Mouse (Mus musculus) embryonic facial prominence, embryonic 14.5 days (tissue): ENCODE results near the gene Arl2. TPM values are rescaled to one million over a fixed set of nuclear protein-coding genes. Genes with fewer than 3 reads are reported as not detected.
A peak's percentile ranks its signal among the peaks of the same experiment; 100 is the strongest.

Experiments
- ATAC-seq: fragments of 200-750 bp; cut with Nextera tagmentation; 2 replicates; pipeline ENCODE4 v1.8.0; 2017; ENCODE audit warnings: low read depth, moderate number of reproducible peaks, moderate TSS enrichment
- DNase-seq: peaks from one replicate; pipeline ENCODE4 v3.0.0-alpha.2; 2015; ENCODE audit warnings: low spot score
- H3K27ac ChIP-seq: fragments of 300-500 bp; sonication (generic); replicated peaks from 2 replicates; pipeline ENCODE4 v1.5.1; 2014; ENCODE audit warnings: low read depth, mild to moderate bottlenecking, low read length, moderate library complexity
- H3K27me3 ChIP-seq: fragments of 300-500 bp; sonication (generic); replicated peaks from 2 replicates; pipeline ENCODE4 v1.6.1; 2014; ENCODE audit warnings: low read length; ENCODE audit not compliant: control insufficient read depth, insufficient read depth
- H3K36me3 ChIP-seq: fragments of 300-500 bp; sonication (generic); 2 replicates; pipeline ENCODE4 v1.6.1; 2014; ENCODE audit warnings: low read length, mixed read lengths; ENCODE audit not compliant: control insufficient read depth, insufficient read depth
- H3K4me1 ChIP-seq: fragments of 300-500 bp; sonication (generic); 2 replicates; pipeline ENCODE4 v1.6.1; 2014; ENCODE audit warnings: antibody characterized with exemption, low read length; ENCODE audit not compliant: control insufficient read depth, insufficient read depth
- H3K4me2 ChIP-seq: fragments of 300-500 bp; sonication (generic); 2 replicates; pipeline ENCODE4 v1.6.1; 2014; ENCODE audit warnings: low read depth, mild to moderate bottlenecking, low read length, moderate library complexity, mixed read lengths
- H3K4me3 ChIP-seq: fragments of 300-500 bp; sonication (generic); 2 replicates; pipeline ENCODE4 v1.5.1; 2014; ENCODE audit warnings: low read depth, mild to moderate bottlenecking, low read length
- H3K9ac ChIP-seq: fragments of 300-500 bp; sonication (generic); 2 replicates; pipeline ENCODE4 v1.6.1; 2014; ENCODE audit warnings: low read depth, mild to moderate bottlenecking, low read length, moderate library complexity, mixed read lengths
- H3K9me3 ChIP-seq: fragments of 300-500 bp; sonication (generic); 2 replicates; pipeline ENCODE4 v1.6.1; 2016; ENCODE audit warnings: low read length; ENCODE audit not compliant: control insufficient read depth
- WGBS: fragments of 180-500 bp; shearing (Covaris S2); extraction: QIAGEN DNeasy Blood & Tissue Kit; methylation state at CpG from one replicate; pipeline ENCODE4 v1.1.7; 2014; 5-methylcytosine and 5-hydroxymethylcytosine counted together
- polyA plus RNA-seq: library from polyadenylated mRNA; unstranded; fragments of >200 nt; fragmentation: Nextera tagmentation; extraction: Ambion mirVana; gene quantifications from 2 replicates; pipeline ENCODE4 v1.2.1, GENCODE M21; 2014

Arl2 gene
- polyA plus RNA-seq, 1 experiment from 2014 or later, result 73.4 TPM

DNA sequence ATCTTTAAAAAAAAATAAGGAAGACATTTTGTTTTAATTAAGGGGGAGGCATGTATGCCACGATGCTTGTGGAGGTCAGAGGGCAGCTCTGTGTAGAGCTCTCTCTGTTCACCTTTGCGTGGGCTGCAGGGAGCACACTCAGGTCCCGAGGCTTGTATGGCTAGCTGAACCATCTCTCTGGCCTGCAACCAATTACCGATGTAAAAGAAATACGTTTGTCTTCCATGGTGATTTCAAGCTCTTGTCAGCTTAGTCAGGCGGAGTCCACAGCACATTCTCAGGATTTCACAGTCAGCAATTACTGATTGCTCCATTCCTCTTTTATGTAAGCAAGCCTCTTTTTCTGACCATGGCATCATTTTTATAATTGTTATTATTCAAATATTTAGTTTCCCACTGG is 40.2 kb downstream of the Arl2 start:
- H3K4me1 ChIP-seq, result no peaks in the 10 kb centered on the region
- H3K9ac ChIP-seq, result peak overlapping the region; percentile 25; the same call in 1 of the 2 replicates
- H3K4me3 ChIP-seq, result no peak overlapping the region
- DNase-seq (no peak), ATAC-seq (no peak)
- H3K4me2 ChIP-seq, result no peak overlapping the region
- WGBS, result 26% methylated on average over 6 of the region's 6 CpGs
- H3K27ac ChIP-seq, result no peak overlapping the region
- no peaks in the 10 kb centered on the region for H3K36me3 ChIP-seq
- no peaks in the 10 kb centered on the region for H3K9me3 ChIP-seq
- no peaks in the 10 kb centered on the region for H3K27me3 ChIP-seq

DNA sequence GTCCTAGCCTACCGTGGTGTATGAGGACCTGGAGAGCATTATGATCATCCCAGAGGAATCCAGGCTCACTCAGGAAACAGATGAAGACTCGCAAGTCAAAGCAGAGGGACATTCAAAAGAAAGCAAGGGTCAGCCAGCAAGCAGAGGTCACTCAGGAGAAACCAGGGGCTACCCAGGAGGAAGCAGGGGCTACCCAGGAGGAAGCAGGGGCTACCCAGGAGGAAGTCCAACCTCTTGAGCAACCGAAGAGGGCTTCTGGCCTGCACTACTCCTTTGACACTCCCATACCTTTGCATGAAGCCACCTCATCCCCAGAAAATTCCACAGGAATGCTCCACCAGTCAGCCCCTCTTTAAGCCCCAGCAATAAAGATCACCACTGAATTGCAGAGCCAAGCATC is 43.5 kb downstream of the Arl2 start:
- DNase-seq (no peak), ATAC-seq (no peak)
- Histone ChIP-seq H3K9me3 (no peaks in the 10 kb centered on the region), H3K36me3 (peaks cover 13% of the 10 kb centered on the region; the same call in 1 of the 2 replicates), H3K4me2 (no peak overlapping the region), H3K27me3 (no peaks in the 10 kb centered on the region), H3K4me1 (no peaks in the 10 kb centered on the region), H3K9ac (no peak overlapping the region), H3K4me3 (no peak overlapping the region), H3K27ac (no peak overlapping the region)
- WGBS, result 85% methylated on average over 3 of the region's 3 CpGs

DNA sequence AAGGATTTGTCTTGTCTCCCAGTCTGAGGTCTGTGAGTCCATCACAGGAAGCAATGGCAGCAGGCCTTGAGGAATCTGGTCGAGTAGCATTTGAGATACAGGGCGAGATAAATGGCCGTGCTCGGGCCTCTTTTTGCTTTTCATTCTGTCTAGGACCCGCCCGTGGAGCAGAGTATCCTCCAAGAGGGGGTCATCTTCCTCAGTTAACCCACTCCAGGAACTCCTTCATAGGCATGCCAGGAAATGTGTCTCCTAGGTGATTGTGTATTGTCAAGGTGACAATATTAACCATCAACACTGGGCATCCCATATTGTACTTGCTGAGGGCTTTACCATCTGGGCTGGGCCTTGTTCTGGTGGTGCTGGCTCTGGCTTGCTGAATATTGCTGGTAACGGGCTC is 47.2 kb downstream of the Arl2 start, which contains the start of gene AC131692.1:
Gene AC131692.1, plus strand, starts transcription at position 301 of the 400 bp plus-strand sequence.
- ATAC-seq (no peak), DNase-seq (no peak)
- WGBS, result 88% methylated on average over 7 of the region's 7 CpGs
- Histone ChIP-seq H3K27me3 (no peaks in the 10 kb centered on the region), H3K27ac (no peak within 1 kb of the TSS), H3K4me2 (no peak within 1 kb of the TSS), H3K36me3 (peaks cover 45% of the 10 kb centered on the region), H3K4me1 (no peaks in the 10 kb centered on the region), H3K9me3 (no peaks in the 10 kb centered on the region), H3K4me3 (no peak within 1 kb of the TSS), H3K9ac (peak within 1 kb of the TSS; percentile 19; the same call in 1 of the 2 replicates)

DNA sequence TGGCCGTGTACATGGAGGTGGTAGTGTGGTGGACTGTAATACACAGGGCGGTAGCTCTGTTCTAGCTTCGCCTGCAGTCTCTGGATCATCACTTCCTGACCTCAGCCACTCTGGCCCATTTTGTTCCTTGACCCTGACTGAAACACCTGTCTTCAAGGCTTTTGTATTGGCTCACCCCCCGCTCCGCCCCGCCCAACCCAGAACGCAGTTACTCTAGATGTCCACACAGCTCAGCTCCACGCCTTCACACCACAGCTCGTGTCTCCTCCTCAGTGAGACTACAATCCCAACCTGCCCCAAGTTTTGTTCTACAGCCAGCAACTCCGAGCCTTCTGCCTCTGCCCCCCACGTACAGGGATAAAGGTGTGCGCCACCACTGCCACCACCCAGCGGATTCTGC is 52.5 kb downstream of the Arl2 start:
- DNase-seq (no peak), ATAC-seq (no peak)
- no peak overlapping the region for H3K4me3 ChIP-seq
- H3K4me1 ChIP-seq, result peaks cover 3% of the 10 kb centered on the region
- H3K36me3 ChIP-seq, result peaks cover 49% of the 10 kb centered on the region
- H3K9me3 ChIP-seq, result no peaks in the 10 kb centered on the region
- H3K4me2 ChIP-seq, result no peak overlapping the region
- 93% methylated on average over 12 of the region's 13 CpGs for WGBS
- H3K27ac ChIP-seq, result no peak overlapping the region
- no peaks in the 10 kb centered on the region for H3K27me3 ChIP-seq
- no peak overlapping the region for H3K9ac ChIP-seq

DNA sequence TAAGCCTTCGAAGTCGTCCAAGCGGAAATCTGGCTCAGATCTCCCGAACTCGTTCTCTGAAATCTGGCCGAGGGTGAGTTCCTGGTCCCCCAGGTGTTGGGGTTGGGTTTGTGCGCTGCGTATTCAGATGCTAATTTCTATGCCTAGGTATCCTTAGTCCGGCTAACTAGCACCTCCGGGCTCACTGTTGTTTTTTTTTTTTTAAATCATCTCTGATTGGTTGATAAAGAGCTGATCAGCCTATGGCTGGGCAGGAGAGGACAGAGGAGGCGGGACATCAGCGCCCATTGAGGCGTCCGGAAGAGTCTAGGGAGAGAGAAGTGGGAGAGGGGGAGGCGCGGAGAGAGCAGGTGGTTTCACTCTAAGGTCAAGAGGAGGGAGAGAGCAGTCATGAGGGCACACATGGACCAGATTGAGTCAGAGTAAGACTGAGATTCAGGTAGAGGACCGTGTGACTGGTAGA is 55.9 kb downstream of the Arl2 start:
- H3K27ac ChIP-seq, result peak overlapping the region; percentile 57

DNA sequence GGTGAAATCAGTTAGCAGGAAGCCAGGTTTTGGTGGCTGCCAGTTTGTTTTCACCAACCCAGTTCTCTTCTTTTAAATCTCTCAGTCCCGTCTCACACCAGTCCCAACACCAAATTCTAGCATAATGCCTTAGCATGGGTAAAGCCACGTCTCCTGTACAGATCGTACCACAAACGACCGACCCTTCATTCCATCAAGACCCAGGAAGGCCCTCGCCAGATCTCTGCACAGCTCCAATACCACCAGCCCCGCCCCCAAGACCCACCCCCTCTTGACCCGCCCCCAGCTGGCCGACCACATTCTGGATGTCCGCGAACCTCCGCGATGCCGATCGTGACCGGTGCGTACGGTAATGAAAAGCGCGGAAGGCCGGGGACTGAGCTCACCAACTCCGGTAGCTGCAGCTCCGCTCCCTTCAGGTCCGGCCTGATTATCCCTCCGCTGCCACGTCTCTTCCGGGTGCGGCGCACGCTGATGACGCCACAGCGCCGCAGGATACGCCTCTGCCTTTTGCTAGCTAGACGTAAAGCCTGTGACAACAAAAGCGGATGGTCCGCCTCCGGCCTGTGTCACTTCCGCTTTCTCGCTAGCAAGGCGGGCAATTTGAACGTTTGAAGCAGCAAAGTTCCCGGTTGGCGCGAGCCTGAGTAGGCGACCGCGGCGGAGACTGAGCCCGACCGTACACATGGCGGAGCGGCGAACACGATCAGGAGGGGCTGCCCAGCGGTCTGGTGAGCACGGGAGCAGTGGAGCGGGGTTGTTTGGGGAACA is 56.7 kb downstream of the Arl2 start, which contains the start of the genes Zfpl1 and Cdca5:
Gene Zfpl1, minus strand, starts transcription at position 479 of the 771 bp plus-strand sequence.
Gene Cdca5, plus strand, starts transcription at position 506 of the 771 bp plus-strand sequence.
- peaks cover 44% of the 10 kb centered on the region for H3K36me3 ChIP-seq
- H3K9me3 ChIP-seq, result no peaks in the 10 kb centered on the region
- ATAC-seq, result peak; percentile 91
- peak; percentile 99 for DNase-seq
- H3K27ac ChIP-seq, result peak within 1 kb of the TSS; percentile 66
- peak within 1 kb of the TSS; percentile 75 for H3K9ac ChIP-seq
- H3K27me3 ChIP-seq, result no peaks in the 10 kb centered on the region
- under 1% methylated on average over 46 of the region's 58 CpGs for WGBS
- H3K4me1 ChIP-seq, result peaks cover 6% of the 10 kb centered on the region
- peak within 1 kb of the TSS; percentile 88 for H3K4me2 ChIP-seq
- peak within 1 kb of the TSS; percentile 73 for H3K4me3 ChIP-seq

More for the DNA sequence above, 55.9 kb downstream of the Arl2 start:
- DNase-seq, result peak; percentile 85
- H3K4me2 ChIP-seq, result peak overlapping the region; percentile 88
- under 1% methylated on average over 17 of the region's 17 CpGs for WGBS
- peak; percentile 71 for ATAC-seq
- H3K9ac ChIP-seq, result peak overlapping the region; percentile 75
- no peaks in the 10 kb centered on the region for H3K9me3 ChIP-seq
- H3K27me3 ChIP-seq, result no peaks in the 10 kb centered on the region
- H3K36me3 ChIP-seq, result peaks cover 44% of the 10 kb centered on the region
- peaks cover 6% of the 10 kb centered on the region for H3K4me1 ChIP-seq
- H3K4me3 ChIP-seq, result peak overlapping the region; percentile 73

Other genes with a start within 250 kb of the Arl2 start
- gene Tigd3, start 247.4 kb downstream of the Arl2 start, polyA plus RNA-seq, result 1.4 and 2.0 TPM in 2 replicates
- 124 and 143 TPM in 2 replicates for gene Dpf2, start 228.5 kb downstream of the Arl2 start, polyA plus RNA-seq
- 14.0 and 16.2 TPM in 2 replicates for gene Cdc42ep2, start 216.7 kb downstream of the Arl2 start, polyA plus RNA-seq
- gene Pola2, start 177.3 kb downstream of the Arl2 start, polyA plus RNA-seq, result 59.1 and 65.2 TPM in 2 replicates
- gene Slc22a20, start 155.4 kb downstream of the Arl2 start, polyA plus RNA-seq, result not detected in 2 replicates
- 16.8 and 19.0 TPM in 2 replicates for gene Capn1, start 125.7 kb downstream of the Arl2 start, polyA plus RNA-seq
- gene Syvn1, start 95.0 kb downstream of the Arl2 start, polyA plus RNA-seq, result 32.1 and 34.9 TPM in 2 replicates
- gene Mrpl49, start 83.8 kb downstream of the Arl2 start, polyA plus RNA-seq, result 67.5 and 69.8 TPM in 2 replicates
- 870 and 937 TPM in 2 replicates for gene Fau, start 83.7 kb downstream of the Arl2 start, polyA plus RNA-seq
- gene Znhit2, start 80.4 kb downstream of the Arl2 start, polyA plus RNA-seq, result 33.1 and 33.6 TPM in 2 replicates
- 19.5 and 21.7 TPM in 2 replicates for gene Tm7sf2, start 73.2 kb downstream of the Arl2 start, polyA plus RNA-seq
- 52.0 and 66.5 TPM in 2 replicates for gene Vps51, start 64.3 kb downstream of the Arl2 start, polyA plus RNA-seq
- gene Tmem262, start 61.5 kb downstream of the Arl2 start, polyA plus RNA-seq, result not detected in 2 replicates
- gene Gm28374, start 59.3 kb downstream of the Arl2 start, polyA plus RNA-seq, result 0.28 and 0.67 TPM in 2 replicates
- 66.2 and 81.8 TPM in 2 replicates for gene Zfpl1, start 56.6 kb downstream of the Arl2 start, polyA plus RNA-seq
- 24.6 and 29.0 TPM in 2 replicates for gene Cdca5, start 56.6 kb downstream of the Arl2 start, polyA plus RNA-seq
- gene AC131692.1, start 47.1 kb downstream of the Arl2 start, polyA plus RNA-seq, result not detected in 2 replicates
- gene Naaladl1, start 35.8 kb downstream of the Arl2 start, polyA plus RNA-seq, result 0.29 and 0.51 TPM in 2 replicates
- 46.3 and 46.6 TPM in 2 replicates for gene Sac3d1, start 22.9 kb downstream of the Arl2 start, polyA plus RNA-seq
- gene Snx15, start 13.2 kb downstream of the Arl2 start, polyA plus RNA-seq, result 26.7 and 27.5 TPM in 2 replicates
- 0.28 and 0.33 TPM in 2 replicates for gene Batf2, start 565 bp downstream of the Arl2 start, polyA plus RNA-seq
- gene Majin, start 42.8 kb upstream of the Arl2 start, polyA plus RNA-seq, result not detected in 2 replicates
- gene Gpha2, start 84.8 kb upstream of the Arl2 start, polyA plus RNA-seq, result 3.3 and 4.1 TPM in 2 replicates
- 35.1 and 36.5 TPM in 2 replicates for gene Ppp2r5b, start 94.3 kb upstream of the Arl2 start, polyA plus RNA-seq
- 10.6 and 11.1 TPM in 2 replicates for gene Atg2a, start 100.1 kb upstream of the Arl2 start, polyA plus RNA-seq
- gene Ehd1, start 135.2 kb upstream of the Arl2 start, polyA plus RNA-seq, result 68.4 and 68.6 TPM in 2 replicates
- gene Cdc42bpg, start 164.9 kb upstream of the Arl2 start, polyA plus RNA-seq, result 1.5 and 1.6 TPM in 2 replicates
- 54.2 and 61.5 TPM in 2 replicates for gene Men1, start 193.4 kb upstream of the Arl2 start, polyA plus RNA-seq
- gene Map4k2, start 199.6 kb upstream of the Arl2 start, polyA plus RNA-seq, result 9.8 and 9.9 TPM in 2 replicates
- gene Sf1, start 222.1 kb upstream of the Arl2 start, polyA plus RNA-seq, result 135 and 140 TPM in 2 replicates
- gene Pygm, start 242.9 kb upstream of the Arl2 start, polyA plus RNA-seq, result 49.5 and 84.3 TPM in 2 replicates